Mouse (Mus musculus): ENCODE data around the gene Olfr97. TPM values are rescaled to one million over a fixed set of nuclear protein-coding genes. Genes with fewer than 3 reads are reported as not detected.
"Not testable (repeated sequence)": the region's sequence is repeated elsewhere in the genome, so short reads cannot be mapped to it uniquely, and the experiment has no call there.

Olfr97 gene
- not detected in 2 replicates for polyA plus RNA-seq (2012; rRNA removed)

DNA sequence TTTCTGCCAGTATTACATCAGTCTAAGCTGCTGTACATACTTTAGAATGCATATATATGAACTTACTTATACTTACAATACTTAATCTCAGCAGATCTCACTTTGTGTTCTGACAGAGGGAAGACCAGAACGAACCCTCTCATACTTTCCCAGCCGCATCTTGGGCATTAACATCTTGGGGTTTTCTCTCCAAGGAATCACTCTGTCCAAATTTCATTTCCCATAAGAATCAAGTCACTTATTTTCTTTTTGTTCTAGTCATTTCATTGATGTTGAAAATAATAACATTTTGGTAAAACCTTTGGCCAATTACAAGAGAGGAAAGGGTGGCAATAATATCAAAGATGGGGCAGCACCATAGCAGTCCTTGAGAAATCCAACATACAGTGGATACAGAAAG is at the start of gene Olfr97:
TSS of gene Olfr97 (minus strand) at position 101 of the 400 bp plus-strand sequence.
- H3K4me1 ChIP-seq (replicated peaks; ENCODE audit: control insufficient read depth, insufficient read depth, low read length); H3K36me3 ChIP-seq (ENCODE audit: control insufficient read depth, insufficient read depth, low read length); DNase-seq; H3K4me3 ChIP-seq (ENCODE audit: control insufficient read depth, insufficient read depth, low read length); H3K27ac ChIP-seq (ENCODE audit: control insufficient read depth, insufficient read depth, low read length); H3K27me3 ChIP-seq (ENCODE audit: control insufficient read depth, insufficient read depth, low read length): not testable (repeated sequence)
- WGBS, result 94% methylated on average over 2 of the region's 2 CpGs

DNA sequence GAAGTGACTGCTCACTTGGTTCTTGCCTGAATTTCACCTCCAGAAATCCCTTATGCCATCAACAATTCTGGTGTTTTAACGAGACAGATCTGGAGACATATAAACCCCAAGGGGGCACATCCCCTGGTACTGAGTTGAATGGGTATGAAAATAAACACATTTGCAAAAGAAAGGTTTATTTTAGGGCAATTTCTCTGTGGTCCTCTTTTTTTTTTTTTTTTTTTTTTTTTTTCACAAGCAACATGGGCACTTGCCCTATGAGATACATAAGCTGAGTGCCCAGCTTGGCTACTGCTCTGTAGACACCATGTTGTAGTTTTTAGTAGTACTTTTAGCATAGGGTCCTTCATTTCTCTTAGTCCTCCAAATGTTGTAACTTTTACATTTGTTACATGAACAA is 46.2 kb upstream of the Olfr97 start, which contains the start of gene Olfr99:
TSS of gene Olfr99 (minus strand) at position 101 of the 400 bp plus-strand sequence.
- no peak for DNase-seq
- Histone ChIP-seq H3K27me3 (ENCODE audit: control insufficient read depth, insufficient read depth, low read length) (no peaks in the 10 kb centered on the region), H3K4me1 (replicated peaks; ENCODE audit: control insufficient read depth, insufficient read depth, low read length) (no peaks in the 10 kb centered on the region), H3K27ac (ENCODE audit: control insufficient read depth, insufficient read depth, low read length) (no peak within 1 kb of the TSS), H3K36me3 (ENCODE audit: control insufficient read depth, insufficient read depth, low read length) (no peaks in the 10 kb centered on the region), H3K4me3 (ENCODE audit: control insufficient read depth, insufficient read depth, low read length) (no peak within 1 kb of the TSS)
- TF ChIP-seq CTCF (IDR thresholded peaks at IDR 0.05; ENCODE audit: borderline replicate concordance, control insufficient read depth, extremely low read depth, insufficient read depth, low read length, poor library complexity), result no peak
- 92% methylated on average over 1 of the region's 1 CpGs for WGBS

DNA sequence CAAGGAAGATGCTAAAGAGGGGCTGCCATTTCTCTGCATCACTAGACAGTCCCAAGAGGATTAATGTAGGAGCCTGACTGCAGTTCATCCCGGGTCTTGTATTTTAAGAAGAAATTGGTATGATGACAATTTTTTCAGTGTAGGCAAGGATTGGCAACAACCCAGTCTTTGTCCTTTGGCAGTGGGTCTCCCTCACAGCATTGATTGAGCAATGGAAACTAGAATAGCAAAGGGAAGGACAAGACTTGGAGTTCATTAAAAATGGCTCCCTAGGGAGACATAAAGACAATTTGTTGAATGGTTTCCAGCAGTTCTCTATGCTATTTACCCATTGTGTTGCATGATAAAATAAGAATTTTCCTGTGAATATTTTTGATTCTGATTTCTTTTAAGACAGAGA is 43.2 kb upstream of the Olfr97 start:
- H3K27me3 ChIP-seq (ENCODE audit: control insufficient read depth, insufficient read depth, low read length), result no peaks in the 10 kb centered on the region
- no peaks in the 10 kb centered on the region for H3K4me1 ChIP-seq (replicated peaks; ENCODE audit: control insufficient read depth, insufficient read depth, low read length)
- WGBS, result 93% methylated on average over 1 of the region's 1 CpGs
- no peak overlapping the region for H3K27ac ChIP-seq (ENCODE audit: control insufficient read depth, insufficient read depth, low read length)
- DNase-seq, result no peak
- TF ChIP-seq POLR2A (IDR thresholded peaks at IDR 0.05; ENCODE audit: control insufficient read depth, extremely low read depth, insufficient read depth, low read length, poor library complexity) (no peak), CTCF (IDR thresholded peaks at IDR 0.05; ENCODE audit: borderline replicate concordance, control insufficient read depth, extremely low read depth, insufficient read depth, low read length, poor library complexity) (no peak)
- H3K4me3 ChIP-seq (ENCODE audit: control insufficient read depth, insufficient read depth, low read length), result no peak overlapping the region
- H3K36me3 ChIP-seq (ENCODE audit: control insufficient read depth, insufficient read depth, low read length), result no peaks in the 10 kb centered on the region

DNA sequence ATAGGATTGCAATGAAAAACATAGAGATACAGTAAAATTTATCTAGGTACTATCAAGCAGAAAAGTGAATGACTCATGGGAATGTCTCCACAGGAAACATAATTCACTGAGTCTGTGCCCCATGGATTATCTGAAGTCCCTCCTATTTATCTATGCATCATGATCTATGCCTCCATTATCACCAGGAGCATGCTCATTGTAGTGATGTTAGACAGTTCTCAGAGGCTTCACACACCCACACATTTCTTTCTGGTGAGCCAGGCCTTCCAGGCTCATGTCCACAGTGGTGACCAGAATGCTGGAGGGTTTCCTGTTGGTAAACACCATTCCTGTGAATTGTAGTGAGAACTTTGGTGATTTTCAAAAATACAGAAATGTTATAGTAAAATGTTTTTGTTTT is 39.4 kb upstream of the Olfr97 start:
- no peak for DNase-seq
- Histone ChIP-seq H3K36me3 (ENCODE audit: control insufficient read depth, insufficient read depth, low read length) (no peaks in the 10 kb centered on the region), H3K27ac (ENCODE audit: control insufficient read depth, insufficient read depth, low read length) (no peak overlapping the region), H3K4me3 (ENCODE audit: control insufficient read depth, insufficient read depth, low read length) (no peak overlapping the region), H3K27me3 (ENCODE audit: control insufficient read depth, insufficient read depth, low read length) (no peaks in the 10 kb centered on the region), H3K4me1 (replicated peaks; ENCODE audit: control insufficient read depth, insufficient read depth, low read length) (0 out of 2 replicates have a peak, but pooled peaks cover 5% of the 10 kb centered on the region)
- no peak for TF ChIP-seq CTCF (IDR thresholded peaks at IDR 0.05; ENCODE audit: borderline replicate concordance, control insufficient read depth, extremely low read depth, insufficient read depth, low read length, poor library complexity)
- TF ChIP-seq POLR2A (IDR thresholded peaks at IDR 0.05; ENCODE audit: control insufficient read depth, extremely low read depth, insufficient read depth, low read length, poor library complexity), result no peak

- DNase-seq, result no peak
- no peak for TF ChIP-seq POLR2A (IDR thresholded peaks at IDR 0.05; ENCODE audit: control insufficient read depth, extremely low read depth, insufficient read depth, low read length, poor library complexity)
- no peak for TF ChIP-seq CTCF (IDR thresholded peaks at IDR 0.05; ENCODE audit: borderline replicate concordance, control insufficient read depth, extremely low read depth, insufficient read depth, low read length, poor library complexity)
- Histone ChIP-seq H3K27ac (ENCODE audit: control insufficient read depth, insufficient read depth, low read length) (no peak overlapping the region), H3K36me3 (ENCODE audit: control insufficient read depth, insufficient read depth, low read length) (no peaks in the 10 kb centered on the region), H3K4me1 (replicated peaks; ENCODE audit: control insufficient read depth, insufficient read depth, low read length) (peaks cover 11% of the 10 kb centered on the region), H3K4me3 (ENCODE audit: control insufficient read depth, insufficient read depth, low read length) (no peak overlapping the region), H3K27me3 (ENCODE audit: control insufficient read depth, insufficient read depth, low read length) (no peaks in the 10 kb centered on the region)
- 88% methylated on average over 2 of the region's 2 CpGs for WGBS
These were observed 38.6 kb upstream of the Olfr97 start for GRCm38 (mm10) chr17:37275626-37276248.

GRCm38 (mm10) chr17:37270702-37271092 is 33.6 kb upstream of the Olfr97 start:
- Histone ChIP-seq H3K27me3 (ENCODE audit: control insufficient read depth, insufficient read depth, low read length) (no peaks in the 10 kb centered on the region), H3K4me1 (replicated peaks; ENCODE audit: control insufficient read depth, insufficient read depth, low read length) (peaks cover 11% of the 10 kb centered on the region), H3K4me3 (ENCODE audit: control insufficient read depth, insufficient read depth, low read length) (peak overlapping the region; percentile 94), H3K36me3 (ENCODE audit: control insufficient read depth, insufficient read depth, low read length) (no peaks in the 10 kb centered on the region), H3K27ac (ENCODE audit: control insufficient read depth, insufficient read depth, low read length) (peak overlapping the region; percentile 84)
- DNase-seq, result peak; percentile 76
- TF ChIP-seq CTCF (IDR thresholded peaks at IDR 0.05; ENCODE audit: borderline replicate concordance, control insufficient read depth, extremely low read depth, insufficient read depth, low read length, poor library complexity), result no peak
- TF ChIP-seq POLR2A (IDR thresholded peaks at IDR 0.05; ENCODE audit: control insufficient read depth, extremely low read depth, insufficient read depth, low read length, poor library complexity), result no peak
- 4% methylated on average over 8 of the region's 8 CpGs for WGBS

GRCm38 (mm10) chr17:37270058-37270701 is 33.0 kb upstream of the Olfr97 start, which contains the start of gene H2-M3:
TSS of gene H2-M3 (plus strand) at chr17:37270220.
- Histone ChIP-seq H3K4me1 (replicated peaks; ENCODE audit: control insufficient read depth, insufficient read depth, low read length) (peaks cover 11% of the 10 kb centered on the region), H3K27ac (ENCODE audit: control insufficient read depth, insufficient read depth, low read length) (peak within 1 kb of the TSS; percentile 84), H3K27me3 (ENCODE audit: control insufficient read depth, insufficient read depth, low read length) (no peaks in the 10 kb centered on the region), H3K36me3 (ENCODE audit: control insufficient read depth, insufficient read depth, low read length) (no peaks in the 10 kb centered on the region), H3K4me3 (ENCODE audit: control insufficient read depth, insufficient read depth, low read length) (peak within 1 kb of the TSS; percentile 94)
- DNase-seq, result peak; percentile 94
- 0 out of 2 replicates have a peak, but pooled peaks have one; percentile 33 for TF ChIP-seq POLR2A (IDR thresholded peaks at IDR 0.05; ENCODE audit: control insufficient read depth, extremely low read depth, insufficient read depth, low read length, poor library complexity)
- TF ChIP-seq CTCF (IDR thresholded peaks at IDR 0.05; ENCODE audit: borderline replicate concordance, control insufficient read depth, extremely low read depth, insufficient read depth, low read length, poor library complexity), result no peak
- under 1% methylated on average over 26 of the region's 26 CpGs for WGBS

All from thymus, adult 2 months (tissue).